Mouse (Mus musculus) liver, postnatal 0 days (tissue): ENCODE data around the gene Pld5. TPM values are rescaled to one million over a fixed set of nuclear protein-coding genes. Genes with fewer than 3 reads are reported as not detected.

Experiments used
- ATAC-seq: fragments of 200-750 bp; cut with Nextera tagmentation; 2 replicates; pipeline ENCODE4 v1.8.0; 2017; ENCODE audit warnings: mild to moderate bottlenecking, moderate library complexity
- DNase-seq: peaks from one replicate; pipeline ENCODE4 v3.0.0-alpha.2; 2016
- H3K27ac ChIP-seq: fragments of 300-500 bp; sonication (generic); 2 replicates; pipeline ENCODE4 v1.5.1; 2014; ENCODE audit warnings: antibody characterized with exemption, moderate library complexity, mild to moderate bottlenecking, low read depth
- H3K27me3 ChIP-seq: fragments of 300-500 bp; sonication (generic); 2 replicates; pipeline ENCODE4 v1.6.1; 2014; ENCODE audit warnings: low read length, control low read depth, mixed read lengths; ENCODE audit not compliant: insufficient read depth
- H3K36me3 ChIP-seq: fragments of 300-500 bp; sonication (generic); replicated peaks from 2 replicates; pipeline ENCODE4 v1.6.1; 2014; ENCODE audit warnings: mild to moderate bottlenecking, control low read depth, low read length, moderate library complexity, mixed read lengths; ENCODE audit not compliant: insufficient read depth
- H3K4me1 ChIP-seq: fragments of 300-500 bp; sonication (generic); 2 replicates; pipeline ENCODE4 v1.6.1; 2014; ENCODE audit warnings: antibody characterized with exemption, mild to moderate bottlenecking, control low read depth; ENCODE audit not compliant: insufficient read depth
- H3K4me2 ChIP-seq: fragments of 300-500 bp; sonication (generic); 2 replicates; pipeline ENCODE4 v1.6.1; 2014; ENCODE audit warnings: low read depth, mild to moderate bottlenecking, low read length, moderate library complexity, mixed read lengths
- H3K4me3 ChIP-seq: fragments of 300-500 bp; sonication (generic); 2 replicates; pipeline ENCODE4 v1.5.1; 2014; ENCODE audit warnings: low read depth, low read length
- H3K9ac ChIP-seq: fragments of 300-500 bp; sonication (generic); replicated peaks from 2 replicates; pipeline ENCODE4 v1.6.1; 2014; ENCODE audit warnings: mild to moderate bottlenecking, moderate library complexity
- H3K9me3 ChIP-seq: fragments of 300-500 bp; sonication (generic); 2 replicates; pipeline ENCODE4 v1.6.1; 2016; ENCODE audit warnings: mild to moderate bottlenecking, control low read depth, low read length, mixed read lengths
- CTCF ChIP-seq: sonication (generic); IDR thresholded peaks from 2 replicates; pipeline ENCODE4 v1.5.1; 2016; ENCODE audit warnings: antibody characterized with exemption, low read depth
- EP300 ChIP-seq: IDR thresholded peaks from 2 replicates; pipeline ENCODE4 v1.6.1; 2016; ENCODE audit warnings: antibody characterized with exemption, low read depth, mild to moderate bottlenecking
- WGBS: fragments of 180-500 bp; shearing (Covaris S2); extraction: QIAGEN DNeasy Blood & Tissue Kit; methylation state at CpG from one replicate; pipeline ENCODE4 v1.1.7; 2014; ENCODE audit not compliant: insufficient replicate concordance; 5-methylcytosine and 5-hydroxymethylcytosine counted together
- polyA plus RNA-seq: library from polyadenylated mRNA; unstranded; fragments of >200 nt; fragmentation: Nextera tagmentation; extraction: Ambion mirVana; gene quantifications from 2 replicates; pipeline ENCODE4 v1.2.1, GENCODE M21; 2015

The Pld5 gene
- polyA plus RNA-seq, 1 experiment from 2014 or later = not detected

DNA sequence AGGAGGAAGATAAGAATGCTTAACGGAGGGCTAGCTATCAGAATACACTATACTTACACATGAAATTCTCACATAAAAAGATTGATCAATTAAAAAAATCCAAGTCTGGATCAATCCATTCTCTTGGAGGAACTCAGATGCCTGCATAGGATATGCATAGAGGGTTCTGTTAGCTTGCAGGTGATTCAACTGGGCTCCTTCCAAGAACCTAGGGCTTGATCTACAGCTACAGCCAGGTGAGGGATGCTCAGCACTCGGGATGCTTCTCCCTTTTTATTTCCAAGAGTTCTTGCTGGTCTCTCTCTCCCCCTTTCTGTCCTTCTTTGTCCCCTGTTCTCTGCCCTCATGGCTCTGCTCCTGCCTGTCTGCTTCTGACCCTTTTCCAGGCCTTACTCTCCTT, 80.4 kb downstream of the Pld5 start:
- no peak overlapping the region for H3K9ac ChIP-seq
- no peak overlapping the region for H3K4me2 ChIP-seq
- no peak for DNase-seq
- H3K27me3 ChIP-seq = no peaks in the 10 kb centered on the region
- H3K27ac ChIP-seq = no peak overlapping the region
- no peaks in the 10 kb centered on the region for H3K9me3 ChIP-seq
- TF ChIP-seq CTCF = no peak
- no peak for TF ChIP-seq EP300
- no peaks in the 10 kb centered on the region for H3K36me3 ChIP-seq
- no peak overlapping the region for H3K4me3 ChIP-seq
- 67% methylated on average over 2 of the region's 2 CpGs for WGBS
- ATAC-seq = no peak
- no peaks in the 10 kb centered on the region for H3K4me1 ChIP-seq

DNA sequence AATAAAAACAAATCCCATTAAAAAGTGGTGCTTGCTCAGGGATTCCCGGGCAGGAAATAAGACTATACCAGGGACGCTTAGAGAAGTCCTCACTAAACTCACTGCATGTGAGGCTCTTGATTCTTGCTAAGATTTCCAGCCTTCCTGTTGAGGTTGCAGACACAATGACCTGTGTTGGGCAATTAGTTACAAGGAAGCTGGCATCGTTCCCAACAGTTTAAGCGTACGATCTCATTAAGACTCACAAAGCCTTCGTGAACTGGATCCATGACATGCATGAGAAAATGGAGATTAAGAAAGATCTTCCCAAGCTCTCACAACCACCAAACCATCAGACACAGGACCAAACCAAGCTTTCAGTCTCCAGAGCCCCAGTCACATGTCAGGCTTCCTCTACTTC, 91.1 kb downstream of the Pld5 start:
- no peaks in the 10 kb centered on the region for H3K36me3 ChIP-seq

DNA sequence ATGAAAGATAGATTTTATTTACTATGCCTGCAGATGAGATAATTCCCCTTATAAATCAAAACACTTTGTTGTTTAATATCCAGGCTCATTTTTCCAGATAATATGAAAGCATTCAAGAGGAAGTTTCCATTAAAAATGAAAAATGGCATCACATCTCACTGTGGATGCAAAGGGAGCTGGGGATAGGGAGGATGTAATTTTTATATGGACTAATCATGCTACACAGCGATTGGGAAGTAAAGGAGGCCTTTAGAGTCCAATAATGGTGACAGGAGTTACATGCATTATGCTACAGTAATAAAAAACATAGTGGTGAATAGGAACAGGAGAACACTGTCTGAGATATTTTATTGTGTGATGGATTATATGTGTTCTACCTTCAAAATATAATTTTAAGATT, 100.1 kb downstream of the Pld5 start:
- no peaks in the 10 kb centered on the region for H3K4me1 ChIP-seq
- 70% methylated on average over 1 of the region's 1 CpGs for WGBS
- no peak for DNase-seq
- H3K4me3 ChIP-seq = no peak overlapping the region
- H3K9me3 ChIP-seq = no peaks in the 10 kb centered on the region
- no peak overlapping the region for H3K4me2 ChIP-seq
- H3K36me3 ChIP-seq = no peaks in the 10 kb centered on the region
- no peak for TF ChIP-seq EP300
- TF ChIP-seq CTCF = no peak
- no peaks in the 10 kb centered on the region for H3K27me3 ChIP-seq
- H3K9ac ChIP-seq = no peak overlapping the region
- no peak for ATAC-seq
- no peak overlapping the region for H3K27ac ChIP-seq

More for the DNA sequence above, 91.1 kb downstream of the Pld5 start:
- H3K9ac ChIP-seq = no peak overlapping the region
- WGBS = 69% methylated on average over 6 of the region's 6 CpGs
- H3K27me3 ChIP-seq = no peaks in the 10 kb centered on the region
- no peak for TF ChIP-seq EP300
- no peak for TF ChIP-seq CTCF
- no peak overlapping the region for H3K4me2 ChIP-seq
- no peak overlapping the region for H3K4me3 ChIP-seq
- no peaks in the 10 kb centered on the region for H3K9me3 ChIP-seq
- ATAC-seq (no peak), DNase-seq (no peak)
- no peak overlapping the region for H3K27ac ChIP-seq
- no peaks in the 10 kb centered on the region for H3K4me1 ChIP-seq

DNA sequence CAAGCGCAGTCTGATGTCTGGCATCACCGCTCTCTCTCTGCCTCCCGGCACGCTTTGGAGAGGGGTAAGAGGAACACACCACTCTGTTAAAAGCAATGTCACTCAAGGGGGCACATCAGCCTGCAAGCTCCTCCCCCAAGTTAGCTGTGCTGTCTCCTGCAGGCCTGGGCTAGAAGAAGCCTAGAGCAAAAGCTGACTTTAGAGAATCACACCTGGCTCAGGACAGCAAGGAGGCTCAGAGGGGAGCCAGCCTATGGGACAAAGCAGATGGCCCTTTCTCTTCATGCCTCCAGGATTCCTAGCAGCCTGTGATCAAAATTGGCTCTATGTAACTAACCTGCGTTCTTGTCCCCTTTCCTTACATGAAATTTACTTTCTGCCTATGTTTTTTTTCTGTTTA, 107.3 kb downstream of the Pld5 start:
- no peak overlapping the region for H3K4me2 ChIP-seq
- TF ChIP-seq EP300 (no peak), CTCF (no peak)
- no peaks in the 10 kb centered on the region for H3K27me3 ChIP-seq
- 54% methylated on average over 5 of the region's 5 CpGs for WGBS
- H3K9me3 ChIP-seq = no peaks in the 10 kb centered on the region
- H3K4me3 ChIP-seq = no peak overlapping the region
- H3K27ac ChIP-seq = no peak overlapping the region
- DNase-seq (no peak), ATAC-seq (no peak)
- H3K9ac ChIP-seq = no peak overlapping the region
- no peaks in the 10 kb centered on the region for H3K36me3 ChIP-seq
- H3K4me1 ChIP-seq = no peaks in the 10 kb centered on the region

DNA sequence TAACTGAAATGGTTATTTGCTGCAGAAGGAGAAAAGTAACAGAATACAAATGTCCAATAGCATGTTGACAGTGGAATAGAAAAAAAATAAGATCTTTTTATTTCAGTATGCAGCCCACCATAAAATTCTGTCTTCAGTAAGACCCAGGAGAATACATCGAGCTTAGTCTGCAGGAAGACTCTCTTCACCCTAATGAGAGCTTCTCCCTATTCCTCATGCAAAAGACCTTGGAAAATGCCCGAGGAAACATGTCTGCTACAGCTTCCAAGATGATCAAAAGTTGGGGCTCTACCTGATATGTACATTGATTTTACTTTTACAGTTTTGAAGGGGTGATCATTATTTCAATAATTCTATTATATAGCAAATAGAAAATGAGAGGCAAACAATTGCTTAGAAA, 108.0 kb downstream of the Pld5 start:
- ATAC-seq (no peak), DNase-seq (no peak)
- no peak overlapping the region for H3K4me3 ChIP-seq
- 52% methylated on average over 2 of the region's 2 CpGs for WGBS
- no peak overlapping the region for H3K9ac ChIP-seq
- no peaks in the 10 kb centered on the region for H3K36me3 ChIP-seq
- TF ChIP-seq EP300 = no peak
- TF ChIP-seq CTCF = no peak
- H3K4me2 ChIP-seq = no peak overlapping the region
- H3K27ac ChIP-seq = no peak overlapping the region
- H3K9me3 ChIP-seq = no peaks in the 10 kb centered on the region
- H3K4me1 ChIP-seq = no peaks in the 10 kb centered on the region
- H3K27me3 ChIP-seq = no peaks in the 10 kb centered on the region

DNA sequence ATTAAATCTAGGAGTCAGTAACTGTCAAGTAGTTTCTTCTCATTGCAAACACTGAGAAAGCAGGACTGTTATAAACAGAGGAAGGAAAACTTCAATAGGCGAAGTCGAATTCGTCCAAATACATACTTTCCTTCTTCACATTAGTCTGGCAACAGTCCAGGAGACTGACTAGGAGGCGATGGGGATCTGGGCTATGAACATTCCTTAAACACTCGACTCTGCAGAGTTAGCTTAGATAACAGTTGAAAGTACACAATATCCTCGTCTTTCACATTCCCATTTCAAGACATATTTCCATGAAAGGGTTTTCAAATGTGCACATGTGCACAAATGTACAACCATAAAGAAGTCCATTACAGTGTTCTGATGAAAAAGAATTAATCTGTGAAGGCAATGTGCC, 129.8 kb downstream of the Pld5 start:
- no peak for TF ChIP-seq EP300
- 63% methylated on average over 6 of the region's 6 CpGs for WGBS

DNA sequence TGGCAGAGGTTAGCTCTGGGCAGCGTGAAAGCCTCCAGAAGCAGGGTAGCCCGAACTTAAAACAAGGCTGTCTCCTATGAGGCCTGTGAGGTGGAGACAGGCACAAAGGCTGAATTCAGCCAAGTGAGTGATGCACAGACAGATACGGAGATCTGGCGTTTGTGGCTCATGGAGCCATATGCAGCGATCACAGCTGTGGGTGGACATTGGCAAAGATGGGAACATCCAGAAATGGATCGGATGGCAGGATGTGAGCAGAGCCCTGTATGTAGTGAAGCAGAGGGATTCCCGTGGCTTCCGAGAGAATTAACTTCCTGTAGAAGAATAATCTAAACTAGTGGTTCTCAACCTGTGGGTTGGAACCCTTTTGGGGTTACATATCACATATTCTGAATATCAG, 140.7 kb downstream of the Pld5 start:
- H3K36me3 ChIP-seq = no peaks in the 10 kb centered on the region
- no peaks in the 10 kb centered on the region for H3K27me3 ChIP-seq
- DNase-seq = no peak
- H3K9me3 ChIP-seq = no peaks in the 10 kb centered on the region
- TF ChIP-seq CTCF (no peak), EP300 (no peak)
- H3K4me1 ChIP-seq = no peaks in the 10 kb centered on the region
- no peak overlapping the region for H3K4me2 ChIP-seq
- no peak overlapping the region for H3K9ac ChIP-seq
- H3K27ac ChIP-seq = no peak overlapping the region
- ATAC-seq = no peak
- 83% methylated on average over 8 of the region's 8 CpGs for WGBS
- H3K4me3 ChIP-seq = no peak overlapping the region

More for the DNA sequence above, 129.8 kb downstream of the Pld5 start:
- DNase-seq (no peak), ATAC-seq (no peak)
- Histone ChIP-seq H3K4me3 (no peak overlapping the region), H3K9me3 (no peaks in the 10 kb centered on the region; the same call in 1 of the 2 replicates), H3K4me2 (no peak overlapping the region), H3K4me1 (no peaks in the 10 kb centered on the region), H3K27me3 (no peaks in the 10 kb centered on the region), H3K36me3 (no peaks in the 10 kb centered on the region), H3K27ac (no peak overlapping the region), H3K9ac (no peak overlapping the region)
